Mouse (Mus musculus) thymus, adult 2 months (tissue): ENCODE results near the gene Kif11.

ENCODE experiments used
- CTCF ChIP-seq: fragments of 200-500 bp; IDR thresholded peaks from 2 replicates; pipeline ENCODE4 v1.5.1; 2012; ENCODE audit warnings: mild to moderate bottlenecking, control low read depth, low read length, moderate library complexity, borderline replicate concordance; ENCODE audit not compliant: control insufficient read depth, poor library complexity, insufficient read depth; ENCODE audit errors: extremely low read depth
- POLR2A ChIP-seq: fragments of 200-500 bp; IDR thresholded peaks from 2 replicates; pipeline ENCODE4 v1.6.1; 2012; ENCODE audit warnings: mild to moderate bottlenecking, low read length, control low read depth, moderate library complexity; ENCODE audit not compliant: control insufficient read depth, poor library complexity, insufficient read depth; ENCODE audit errors: extremely low read depth

GRCm38 (mm10) chr19:37448212-37448611, 72.0 kb downstream of the Kif11 start:
- TF ChIP-seq CTCF (no peak), POLR2A (no peak)
